Mouse (Mus musculus) CH12F3 (cell line): Measurements from ENCODE around the gene Gm29735.
"Not testable (repeated sequence)": the region's sequence is repeated elsewhere in the genome, so short reads cannot be mapped to it uniquely, and the experiment has no call there.

ENCODE experiments used
- in situ Hi-C: fragments of 300-500 bp; cut with MboI; formaldehyde crosslinking; loops from 2 replicates; pipeline ENCODE4 v1.14.3; 2020; ENCODE audit warnings: low sequenced_read_pairs

Gm29735 gene

GRCm38 (mm10) chr7:142157013-142157412 is at the start of gene Gm29735:
Gm29735 (minus strand) TSS chr7:142157113.
- in situ Hi-C loops, result not testable (repeated sequence)

DNA sequence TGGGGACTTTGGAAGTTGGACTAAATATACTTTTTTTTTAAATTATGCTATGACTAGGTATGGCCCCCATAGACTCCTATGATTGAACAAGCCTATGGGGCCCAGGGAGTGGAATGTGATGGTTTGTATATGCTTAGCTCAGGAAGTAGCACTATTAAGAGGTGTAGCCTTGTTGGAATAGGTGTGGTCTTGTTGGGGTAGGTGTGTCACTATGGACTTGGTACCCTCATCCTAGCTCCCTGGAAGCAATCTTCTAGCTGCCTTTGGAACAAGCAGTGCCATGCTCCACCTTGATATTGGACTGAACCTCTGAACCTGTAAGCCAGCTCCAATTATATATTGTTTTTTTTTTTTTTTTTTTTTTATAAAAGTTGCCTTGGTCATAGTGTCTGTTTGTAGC is 48.6 kb upstream of the Gm29735 start:
- in situ Hi-C loops, result no loop called here

GRCm38 (mm10) chr7:142201064-142201463 is 44.2 kb upstream of the Gm29735 start, which contains the start of gene Krtap5-3:
Krtap5-3 (plus strand) TSS chr7:142201364.
- in situ Hi-C loops, result no loop called here

GRCm38 (mm10) chr7:142198748-142199147 is 41.8 kb upstream of the Gm29735 start:
- in situ Hi-C loops, result no loop called here

- in situ Hi-C loops, result no loop called here
Observed at GRCm38 (mm10) chr7:142190289-142190688, 33.4 kb upstream of the Gm29735 start, which contains the start of gene Gm10153. Gm10153 (minus strand) TSS chr7:142190389.

- in situ Hi-C loops, result no loop called here
Observed at GRCm38 (mm10) chr7:142188156-142188555, 31.2 kb upstream of the Gm29735 start.

- in situ Hi-C loops, result no loop called here
Observed at GRCm38 (mm10) chr7:142181021-142181420, 24.1 kb upstream of the Gm29735 start.

DNA sequence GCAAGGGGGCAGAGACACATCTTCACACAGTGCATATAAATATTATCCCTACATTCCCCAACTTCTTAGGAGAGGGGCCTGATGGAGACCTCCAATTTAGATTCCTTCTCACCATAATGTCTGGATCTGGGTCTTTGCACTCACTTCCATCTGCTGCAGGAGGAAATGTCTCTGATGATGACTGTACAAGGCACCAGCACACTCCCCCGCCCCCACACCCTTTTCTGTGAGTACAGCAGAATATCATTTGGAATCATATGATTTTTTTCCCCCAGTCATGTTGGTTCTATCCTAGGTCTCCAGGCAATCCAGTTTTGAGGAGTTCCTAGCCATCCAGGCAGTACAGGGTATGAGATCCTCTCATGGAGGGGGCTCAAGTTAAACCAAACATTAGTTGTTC is 21.8 kb upstream of the Gm29735 start:
- in situ Hi-C loops, result no loop called here

GRCm38 (mm10) chr7:142175905-142176304 is 19.0 kb upstream of the Gm29735 start, which contains the start of gene Krtap5-2:
Krtap5-2 (minus strand) TSS chr7:142176005.
- in situ Hi-C loops, result not testable (repeated sequence)

- in situ Hi-C loops, result no loop called here
Observed at GRCm38 (mm10) chr7:142169836-142170235, 12.9 kb upstream of the Gm29735 start.

DNA sequence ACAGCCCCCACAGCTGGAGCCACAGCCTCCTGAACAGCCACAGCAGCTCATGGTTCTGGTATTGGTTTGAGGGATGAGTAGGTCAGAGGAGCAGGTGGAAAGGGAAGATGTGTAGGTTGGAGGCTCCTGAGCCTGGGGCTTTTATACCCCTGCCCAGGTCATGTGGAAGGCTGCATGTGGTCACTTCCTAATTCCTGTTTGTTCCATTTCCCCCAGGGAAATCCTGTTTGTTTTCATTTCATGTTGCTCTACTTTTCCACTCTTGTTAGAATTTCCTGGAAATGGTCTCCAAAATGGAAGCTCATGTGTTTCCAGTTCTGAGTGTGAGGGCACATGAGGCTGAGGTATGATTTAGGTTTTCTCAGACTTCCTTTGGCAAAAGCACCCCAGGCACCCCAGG is 8.7 kb upstream of the Gm29735 start, which contains the start of gene Gm4553:
Gene Gm4553, minus strand, starts transcription at position 101 of the 400 bp plus-strand sequence.
- in situ Hi-C loops, result not testable (repeated sequence)

GRCm38 (mm10) chr7:142159366-142159765 is 2.5 kb upstream of the Gm29735 start:
- in situ Hi-C loops, result no loop called here

DNA sequence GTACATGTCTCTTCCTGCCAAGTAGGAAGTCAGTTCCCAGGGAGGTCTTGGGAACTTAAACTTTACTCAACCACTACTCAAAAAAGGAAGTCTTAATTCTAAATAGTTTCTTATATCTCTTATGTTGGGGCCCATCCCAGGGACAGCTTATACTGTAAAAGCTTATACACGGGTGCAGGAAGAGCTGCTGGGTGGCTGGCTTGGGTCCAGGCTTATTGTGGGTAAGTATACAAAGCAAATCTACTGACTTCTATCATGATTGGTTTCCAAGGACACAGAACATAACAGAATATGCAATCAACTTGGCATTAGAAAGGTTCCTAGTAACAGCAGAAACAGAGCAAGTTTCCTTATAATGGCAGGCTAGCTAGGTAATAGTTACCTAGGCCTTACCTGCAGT is 1.6 kb downstream of the Gm29735 start:
- in situ Hi-C loops, result no loop called here

DNA sequence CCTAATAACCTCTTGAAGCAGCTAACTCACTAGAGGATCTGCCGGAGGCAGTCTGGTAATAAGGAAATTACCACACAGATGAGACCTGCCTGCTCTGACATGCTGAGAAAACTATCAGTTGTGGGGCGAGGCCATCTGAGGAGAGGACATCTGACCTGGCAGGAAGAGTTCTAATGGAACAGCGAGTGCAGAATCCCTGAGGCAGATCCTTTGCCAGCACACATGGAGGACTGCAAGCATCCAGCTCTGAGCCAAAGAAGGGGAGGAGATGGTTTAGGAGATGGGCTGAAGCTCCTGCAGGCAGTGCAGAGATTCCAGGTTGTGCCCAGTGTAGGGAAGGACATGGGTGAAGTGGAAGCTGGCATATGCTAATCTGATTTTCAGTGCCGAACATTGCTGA is 4.7 kb downstream of the Gm29735 start:
- in situ Hi-C loops, result no loop called here

- in situ Hi-C loops, result no loop called here
Observed at GRCm38 (mm10) chr7:142148633-142149032, 8.3 kb downstream of the Gm29735 start.

DNA sequence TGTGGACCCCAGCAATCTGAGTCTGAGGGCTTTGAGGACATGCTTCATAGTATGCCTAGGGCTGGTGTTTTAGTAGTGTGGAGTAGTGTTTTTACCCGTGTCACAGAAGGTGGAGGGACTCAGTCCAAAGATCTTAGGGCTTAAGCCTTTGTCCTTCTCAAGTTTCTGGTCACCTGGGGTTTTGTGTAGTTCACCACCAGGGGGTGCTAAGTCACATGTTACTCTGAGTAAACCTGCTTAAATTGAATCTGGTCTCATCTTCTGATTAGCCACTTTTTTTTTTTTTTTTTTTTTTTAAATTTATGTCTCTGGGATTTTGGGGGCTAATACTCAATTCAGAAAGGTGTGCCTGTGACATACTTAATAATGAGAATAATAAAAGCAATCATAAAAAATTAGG is 10.9 kb downstream of the Gm29735 start:
- in situ Hi-C loops, result no loop called here

DNA sequence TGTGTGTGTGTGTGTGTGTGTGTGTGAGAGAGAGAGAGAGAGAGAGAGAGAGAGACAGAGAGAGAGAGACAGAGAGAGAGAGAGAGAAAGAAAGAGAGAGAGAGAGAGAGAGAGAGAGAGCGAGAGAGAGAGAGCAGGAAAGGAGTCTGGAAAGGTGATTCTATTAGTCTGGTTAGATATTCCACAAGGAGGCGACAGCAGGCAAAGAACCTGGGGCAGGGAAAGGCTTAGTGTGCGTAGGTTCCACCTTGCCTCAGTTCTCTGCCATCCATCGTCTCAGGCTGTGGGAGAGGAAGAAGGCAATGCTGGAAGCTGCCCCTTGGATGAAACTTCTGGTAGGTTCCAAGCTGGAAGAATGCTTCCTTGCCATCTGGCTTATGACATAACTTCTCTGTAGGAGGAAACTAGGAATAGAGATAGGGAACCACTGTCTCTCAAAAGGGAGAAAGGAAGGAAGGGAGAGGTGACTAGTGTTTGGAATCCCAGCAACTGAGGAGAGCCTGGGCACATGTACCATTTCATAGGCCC is 11.4 kb downstream of the Gm29735 start:
- in situ Hi-C loops, result no loop called here

DNA sequence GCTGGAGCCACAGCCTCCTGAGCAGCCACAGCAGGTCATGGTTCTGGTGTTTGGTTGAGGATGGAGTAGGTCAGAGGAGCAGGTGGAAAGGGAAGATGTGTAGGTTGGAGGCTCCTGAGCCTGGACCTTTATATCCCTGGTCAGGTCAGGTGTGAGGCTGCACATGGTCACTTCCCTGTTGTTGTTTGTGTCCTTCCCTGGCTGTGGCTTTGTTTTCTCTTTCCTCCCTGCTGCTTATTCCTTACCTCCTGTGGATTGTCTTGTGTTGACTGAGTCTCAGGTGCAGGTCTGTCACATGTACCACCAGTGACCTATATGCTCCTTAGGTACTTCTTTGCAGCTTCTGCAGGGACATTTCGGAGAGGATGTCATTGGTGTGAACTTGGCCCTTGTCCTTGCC is 12.4 kb downstream of the Gm29735 start, which contains the start of gene Gm45337:
Gene Gm45337, minus strand, starts transcription at position 101 of the 400 bp plus-strand sequence.
- in situ Hi-C loops, result no loop called here

DNA sequence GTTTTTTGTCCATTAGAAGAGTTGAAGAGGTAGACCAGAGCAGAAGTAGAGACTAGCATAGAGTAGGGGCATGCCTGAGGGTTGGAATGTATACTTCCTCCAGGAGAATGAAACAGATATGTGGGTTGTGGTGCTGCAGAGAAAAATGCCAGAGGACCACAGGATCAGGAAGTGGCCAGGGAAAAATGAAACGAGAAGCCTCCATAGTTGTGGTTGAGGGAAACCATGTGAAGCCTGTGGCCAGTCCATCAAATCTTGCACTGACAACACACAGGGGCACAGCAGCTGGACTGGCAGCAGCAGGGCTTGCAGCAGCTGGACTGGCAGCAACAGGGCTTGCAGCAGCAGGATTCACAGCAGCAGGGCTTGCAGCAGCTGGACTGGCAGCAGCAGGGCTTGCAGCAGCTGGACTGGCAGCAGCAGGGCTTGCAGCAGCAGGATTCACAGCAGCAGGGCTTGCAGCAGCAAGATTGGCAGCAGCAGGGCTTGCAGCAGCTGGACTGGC is 13.4 kb downstream of the Gm29735 start:
- in situ Hi-C loops, result not testable (repeated sequence)

DNA sequence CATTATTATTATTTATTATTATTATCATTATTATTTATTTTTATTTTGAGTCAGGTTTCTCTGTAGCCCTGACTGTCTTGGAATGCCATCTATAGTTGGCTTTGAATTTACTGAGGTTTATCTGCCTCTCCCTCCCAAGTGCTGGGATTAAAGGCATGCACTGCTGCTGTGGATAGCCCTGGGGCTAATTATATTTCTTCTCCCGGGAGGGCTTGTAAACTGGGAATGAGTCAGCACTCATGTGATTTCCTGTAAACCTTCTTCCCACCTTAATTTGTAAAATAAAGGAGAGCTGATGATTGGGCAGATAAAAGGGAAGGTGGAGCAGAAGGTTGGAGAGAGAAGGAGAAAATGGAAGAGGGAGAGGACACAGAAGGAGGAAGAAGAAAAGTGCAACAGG is 16.2 kb downstream of the Gm29735 start:
- in situ Hi-C loops, result no loop called here

DNA sequence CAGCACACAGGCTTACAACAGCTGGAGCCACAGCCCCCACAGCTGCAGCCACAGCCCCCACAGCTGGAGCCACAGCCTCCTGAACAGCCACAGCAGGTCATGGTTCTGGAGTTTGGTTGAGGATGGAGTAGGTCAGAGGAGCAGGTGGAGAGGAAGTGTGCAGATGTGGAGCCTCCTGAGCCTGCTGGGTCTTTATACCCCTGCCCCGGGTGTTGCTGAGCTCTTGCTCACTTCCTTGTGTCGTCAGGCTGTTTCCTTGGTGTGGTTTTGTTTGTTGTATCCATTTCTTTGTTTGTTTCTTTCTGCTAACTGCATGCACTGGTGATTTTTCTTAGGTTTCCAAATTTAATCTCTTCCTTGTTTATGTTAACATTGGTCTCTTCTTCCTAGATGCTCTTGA is 21.0 kb downstream of the Gm29735 start, which contains the start of gene Gm39115:
Gene Gm39115, minus strand, starts transcription at position 101 of the 400 bp plus-strand sequence.
- in situ Hi-C loops, result not testable (repeated sequence)

DNA sequence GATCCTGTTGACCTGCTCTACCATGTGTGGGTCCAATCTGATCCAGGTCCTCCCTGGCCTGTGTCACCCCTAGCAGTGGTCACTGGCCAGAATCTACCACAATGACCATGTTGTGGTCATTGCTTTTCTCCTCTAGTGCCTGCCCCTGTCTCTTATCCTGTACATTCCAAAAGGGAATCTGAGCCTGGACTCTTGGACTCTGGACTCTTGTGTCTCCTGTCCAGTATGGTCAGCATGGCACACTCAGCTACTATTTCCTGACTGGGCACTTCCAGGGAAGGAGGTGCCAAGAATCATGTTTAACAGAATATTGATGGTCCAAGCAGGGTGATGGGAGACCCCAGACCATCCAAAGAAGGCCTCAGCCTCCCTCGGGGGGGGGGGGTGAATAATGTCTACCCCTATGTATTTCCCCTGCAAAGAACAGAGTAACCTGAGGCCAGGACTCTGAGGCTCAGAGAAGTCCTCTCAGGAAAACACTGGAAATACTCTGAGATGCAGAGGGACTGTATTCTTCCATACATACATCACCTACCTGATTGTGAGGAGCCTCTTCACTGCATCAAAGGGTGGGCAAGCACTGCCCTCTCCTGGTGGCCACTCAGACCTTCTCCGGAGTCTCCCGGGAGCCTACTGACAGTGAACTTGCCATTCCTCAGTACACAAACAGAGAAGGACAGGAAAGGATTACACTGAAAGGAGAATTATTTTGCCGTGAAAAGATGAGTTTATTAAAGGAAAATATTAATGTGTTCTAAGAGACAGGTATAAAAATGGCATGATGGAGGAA is 22.5 kb downstream of the Gm29735 start:
- in situ Hi-C loops, result no loop called here
